Mouse (Mus musculus): ENCODE data around the gene H2-M2.
"Not testable (repeated sequence)": the region's sequence is repeated elsewhere in the genome, so short reads cannot be mapped to it uniquely, and the experiment has no call there.

Gene H2-M2

DNA sequence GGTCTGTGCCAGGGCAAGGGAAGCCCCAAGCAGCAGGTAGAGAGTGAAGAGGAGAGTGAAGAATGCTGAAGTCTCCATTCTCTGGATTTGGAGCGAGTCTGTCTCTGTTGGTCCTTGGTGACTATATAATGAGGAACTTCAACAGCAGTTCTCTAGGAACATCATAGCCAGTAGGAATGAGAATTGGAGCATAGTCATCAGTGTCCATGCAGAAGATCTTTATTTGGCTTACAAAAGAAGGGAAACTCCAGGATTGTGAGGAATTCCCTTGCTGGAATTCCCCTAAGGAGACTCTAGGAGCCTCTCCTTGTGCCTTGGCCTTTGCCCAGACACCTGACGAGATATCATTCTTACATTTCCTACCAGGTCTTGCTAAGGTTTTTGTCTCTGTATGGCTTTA is at the start of gene H2-M2:
Gene H2-M2, minus strand, starts transcription at position 101 of the 400 bp plus-strand sequence.
- no peak for DNase-seq

DNA sequence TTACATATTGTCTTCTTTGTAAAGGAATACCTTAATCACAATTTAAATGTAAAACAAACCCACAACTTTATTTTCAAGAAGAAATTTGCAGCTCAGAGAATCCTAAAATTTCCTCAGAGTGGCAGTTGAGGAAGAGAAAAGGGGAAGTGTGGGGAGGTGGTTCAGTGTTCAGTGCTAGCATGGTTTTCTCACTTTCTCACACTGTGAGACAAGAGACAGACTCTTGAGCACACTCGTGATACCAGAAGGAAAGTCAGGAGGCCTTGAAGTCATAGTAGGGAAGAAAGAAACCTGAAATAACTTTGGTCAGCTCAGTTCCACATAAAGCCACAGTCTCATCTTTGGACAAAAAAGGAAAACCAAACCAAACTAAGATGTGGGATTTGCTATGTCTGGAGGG is 42.1 kb upstream of the H2-M2 start:
- DNase-seq, result not testable (repeated sequence)

DNA sequence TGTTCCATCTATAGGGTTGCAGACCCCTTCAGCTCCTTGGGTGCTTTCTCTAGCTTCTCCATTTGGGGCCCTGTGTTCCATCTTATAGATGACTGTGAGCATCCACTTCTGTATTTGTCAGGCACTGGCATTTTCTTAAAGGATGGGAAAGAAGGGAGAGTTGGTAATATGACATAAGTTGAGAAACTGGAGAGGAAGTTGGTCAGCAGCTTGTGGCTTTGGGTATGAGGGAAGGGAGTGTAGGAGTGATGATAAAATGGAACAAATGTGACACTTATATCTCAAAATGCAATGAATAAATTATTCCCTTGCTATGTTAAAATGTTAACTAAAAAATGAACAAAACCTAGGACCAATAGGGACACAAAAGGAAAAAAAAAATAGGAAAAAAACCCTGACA is 41.3 kb upstream of the H2-M2 start:
- DNase-seq, result not testable (repeated sequence)

DNA sequence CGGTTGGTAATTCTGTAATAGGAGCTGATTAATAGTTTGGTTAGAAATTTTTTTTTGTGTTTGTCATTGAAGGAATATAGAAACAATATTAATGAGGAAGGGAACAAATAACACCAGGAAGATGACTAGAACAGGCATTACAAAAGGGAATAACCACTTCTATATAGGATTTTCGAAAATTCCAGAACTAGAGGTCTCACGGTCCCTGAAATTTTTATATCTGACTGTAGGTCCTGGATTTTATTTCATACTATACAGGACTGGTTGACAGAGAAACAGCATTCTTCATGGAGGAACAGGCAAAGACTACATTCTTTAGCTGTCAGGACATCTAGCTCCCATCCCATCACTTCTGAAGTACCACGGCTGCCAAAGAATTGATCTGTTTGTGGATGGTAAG is 24.4 kb upstream of the H2-M2 start, which contains the start of gene Olfr111:
Gene Olfr111, plus strand, starts transcription at position 301 of the 400 bp plus-strand sequence.
- DNase-seq, result no peak

DNA sequence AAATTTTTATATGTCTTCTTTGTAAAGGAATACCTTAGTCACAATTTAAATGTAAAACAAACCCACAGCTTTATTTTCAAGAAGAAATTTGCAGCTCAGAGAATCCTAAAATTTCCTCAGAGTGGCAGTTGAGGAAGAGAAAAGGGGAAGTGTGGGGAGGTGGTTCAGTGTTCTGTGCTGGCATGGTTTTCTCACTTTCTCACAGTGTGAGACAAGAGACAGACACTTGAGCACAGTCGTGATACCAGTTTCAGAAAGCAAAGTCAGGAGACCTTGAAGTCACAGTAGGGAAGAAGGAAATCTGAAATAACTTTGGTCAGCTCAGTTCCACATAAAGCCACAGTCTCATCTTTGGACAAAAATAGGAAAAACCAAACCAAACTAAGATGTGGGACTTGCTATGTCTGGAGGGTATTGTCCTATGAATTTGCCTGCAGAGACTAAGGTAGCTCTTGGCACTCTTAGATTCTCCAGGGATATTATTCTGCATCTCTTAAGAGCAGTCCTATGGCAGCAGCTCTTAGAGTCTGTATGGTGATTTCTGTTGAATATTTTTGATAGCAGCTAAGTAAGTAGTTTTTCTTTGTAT is 8.7 kb upstream of the H2-M2 start, which contains the start of gene Olfr110:
Gene Olfr110, plus strand, starts transcription at position 539 of the 589 bp plus-strand sequence.
- DNase-seq, result no peak

DNA sequence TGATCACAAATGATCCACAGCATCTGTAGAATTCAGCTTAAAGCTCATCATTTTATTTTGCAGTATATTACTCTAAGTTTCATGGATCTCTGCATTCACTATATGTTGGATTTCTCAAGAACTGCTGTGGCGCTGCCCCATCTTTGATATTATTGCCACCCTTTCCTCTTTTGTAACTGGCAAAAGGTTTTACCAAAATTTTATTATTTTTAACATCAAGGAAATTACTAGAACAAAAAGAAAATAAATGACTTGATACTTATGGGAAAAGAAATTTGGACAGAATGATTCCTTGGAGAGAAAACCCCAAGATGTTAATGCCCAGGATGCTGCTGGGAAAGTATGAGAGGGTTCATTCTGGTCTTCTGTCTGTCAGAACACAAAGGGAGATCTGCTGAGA is 24.7 kb downstream of the H2-M2 start, which contains the start of gene Olfr109:
Gene Olfr109, plus strand, starts transcription at position 301 of the 400 bp plus-strand sequence.
- DNase-seq, result no peak

DNA sequence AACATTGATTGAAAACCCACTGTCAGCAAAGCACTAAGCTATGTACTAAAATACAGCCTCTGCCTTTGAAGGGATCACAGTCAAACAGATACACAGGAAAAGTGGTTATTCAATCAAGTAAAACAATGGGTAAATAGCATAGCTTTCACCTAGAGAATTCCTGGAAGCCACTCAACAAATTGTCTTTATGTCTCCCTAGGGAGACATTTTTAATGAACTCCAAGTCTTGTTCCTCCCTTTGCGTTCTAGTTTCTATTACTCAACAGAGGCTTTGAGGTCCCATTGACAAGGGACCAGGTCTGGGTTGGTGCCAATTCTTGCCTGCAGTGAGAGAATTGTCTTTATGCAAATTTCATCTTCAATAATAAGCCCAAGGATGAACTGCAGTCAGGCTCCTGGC is 38.2 kb downstream of the H2-M2 start, which contains the start of gene Olfr108:
Gene Olfr108, plus strand, starts transcription at position 301 of the 400 bp plus-strand sequence.
- no peak for DNase-seq

All from cerebellum, adult 18-20 months (tissue).